Mouse (Mus musculus) embryonic facial prominence, embryonic 10.5 days (tissue): ENCODE measurements around the gene Trim9. TPM values are rescaled to one million over a fixed set of nuclear protein-coding genes. Genes with fewer than 3 reads are reported as not detected.

Experiments
- DNase-seq: peaks from one replicate; pipeline ENCODE4 v3.0.0-alpha.2; 2017; ENCODE audit warnings: low spot score
- H3K27ac ChIP-seq: fragments of 300-500 bp; sonication (generic); replicated peaks from 2 replicates; pipeline ENCODE4 v1.5.1; 2016; ENCODE audit warnings: mild to moderate bottlenecking
- H3K27me3 ChIP-seq: fragments of 300-500 bp; sonication (generic); replicated peaks from 2 replicates; pipeline ENCODE4 v1.6.1; 2016; ENCODE audit warnings: low read depth, mild to moderate bottlenecking; ENCODE audit not compliant: poor library complexity, severe bottlenecking
- H3K36me3 ChIP-seq: fragments of 300-500 bp; sonication (generic); replicated peaks from 2 replicates; pipeline ENCODE4 v1.6.1; 2016; ENCODE audit warnings: mild to moderate bottlenecking, moderate library complexity
- H3K4me1 ChIP-seq: fragments of 300-500 bp; sonication (generic); 2 replicates; pipeline ENCODE4 v1.6.1; 2016
- H3K4me3 ChIP-seq: fragments of 300-500 bp; sonication (generic); 2 replicates; pipeline ENCODE4 v1.5.1; 2016; ENCODE audit warnings: mild to moderate bottlenecking, moderate library complexity
- H3K9me3 ChIP-seq: fragments of 300-500 bp; sonication (generic); 2 replicates; pipeline ENCODE4 v1.6.1; 2016; ENCODE audit warnings: mild to moderate bottlenecking
- WGBS: fragments of 180-500 bp; shearing (Covaris S2); methylation state at CpG from one replicate; pipeline ENCODE4 v1.1.7; 2016; 5-methylcytosine and 5-hydroxymethylcytosine counted together
- polyA plus RNA-seq: library from polyadenylated mRNA; unstranded; fragments of >200 nt; fragmentation: Nextera tagmentation; extraction: Ambion mirVana; gene quantifications from 2 replicates; pipeline ENCODE4 v1.2.1, GENCODE M21; 2016

The Trim9 gene
- polyA plus RNA-seq, 1 experiment from 2014 or later, result 3.4 TPM

DNA sequence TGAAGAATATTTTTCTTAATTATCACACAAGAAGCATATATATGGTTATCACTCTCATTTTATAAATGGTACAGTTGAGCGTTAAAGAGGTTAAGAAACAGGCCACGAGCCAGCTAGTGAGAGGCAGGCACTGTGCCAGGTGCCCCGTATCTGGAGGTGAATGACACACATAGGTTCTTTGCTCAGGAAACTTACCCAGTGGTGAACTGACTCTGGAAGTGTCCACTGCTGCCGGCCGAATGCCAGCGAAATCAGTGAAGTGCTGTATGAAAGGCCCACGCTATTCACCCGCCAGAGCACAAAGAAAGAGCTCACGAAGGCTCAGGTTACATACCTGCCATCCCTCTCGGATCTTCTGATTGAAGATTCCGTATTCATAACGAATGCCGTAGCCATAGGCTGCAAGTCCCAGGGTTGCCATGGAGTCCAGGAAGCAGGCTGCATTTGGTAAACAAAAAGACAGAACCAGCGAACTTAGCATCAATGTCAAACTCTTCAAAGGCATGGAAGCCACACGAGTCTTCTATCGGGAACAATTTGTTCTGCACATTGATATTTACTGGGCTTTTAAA is 131.1 kb downstream of the Trim9 start:
- WGBS, result 69% methylated on average over 16 of the region's 16 CpGs
- Histone ChIP-seq H3K4me1 (0 out of 2 replicates have a peak, but pooled peaks cover 4% of the 10 kb centered on the region), H3K4me3 (no peak overlapping the region), H3K27me3 (no peaks in the 10 kb centered on the region), H3K9me3 (no peaks in the 10 kb centered on the region), H3K36me3 (no peaks in the 10 kb centered on the region), H3K27ac (no peak overlapping the region)
- DNase-seq, result no peak

DNA sequence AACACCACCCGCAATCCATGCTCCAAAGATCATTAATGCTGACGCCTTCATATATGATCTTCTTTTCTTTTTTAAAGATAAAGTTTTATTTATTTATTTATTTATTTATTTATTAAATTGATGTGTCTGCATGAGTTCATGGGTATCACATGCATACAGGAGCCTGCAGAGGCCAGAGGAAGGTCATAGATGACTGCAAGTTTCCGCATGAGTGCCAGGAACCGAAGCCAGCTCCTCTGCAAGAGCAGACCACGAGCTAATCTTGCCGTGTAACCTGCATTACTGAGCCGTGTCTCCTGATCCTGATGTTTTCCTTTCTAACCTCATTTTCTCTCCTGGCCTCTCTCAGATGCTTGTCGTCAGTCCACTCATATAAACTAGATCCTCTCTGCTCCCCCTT is 133.1 kb downstream of the Trim9 start:
- H3K9me3 ChIP-seq, result no peaks in the 10 kb centered on the region
- H3K4me1 ChIP-seq, result peaks cover 8% of the 10 kb centered on the region; the same call in 1 of the 2 replicates
- no peaks in the 10 kb centered on the region for H3K27me3 ChIP-seq
- H3K4me3 ChIP-seq, result no peak overlapping the region
- no peak overlapping the region for H3K27ac ChIP-seq
- 85% methylated on average over 8 of the region's 8 CpGs for WGBS
- H3K36me3 ChIP-seq, result no peaks in the 10 kb centered on the region
- DNase-seq, result no peak

DNA sequence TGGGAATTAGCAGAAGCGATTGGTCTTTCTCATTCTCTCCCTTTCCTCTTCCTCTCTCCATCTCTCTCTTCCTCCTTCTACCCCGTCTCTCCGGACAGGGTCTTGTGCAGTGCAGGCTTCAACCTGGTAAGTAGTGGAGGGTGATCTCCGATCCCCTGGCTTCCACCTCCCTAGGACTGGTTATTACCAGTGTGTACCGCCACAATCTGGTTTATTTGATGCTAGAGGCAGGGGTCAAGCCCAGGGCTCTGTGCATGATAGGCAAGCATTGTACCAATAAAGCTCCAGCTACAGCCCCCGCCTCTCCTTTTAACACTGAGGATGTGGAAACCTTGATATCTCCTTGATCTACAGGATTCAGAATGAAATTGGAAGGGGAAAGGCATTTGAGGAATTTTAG is 133.8 kb downstream of the Trim9 start:
- DNase-seq, result no peak
- no peak overlapping the region for H3K27ac ChIP-seq
- 80% methylated on average over 6 of the region's 6 CpGs for WGBS
- no peaks in the 10 kb centered on the region for H3K9me3 ChIP-seq
- no peaks in the 10 kb centered on the region for H3K36me3 ChIP-seq
- no peaks in the 10 kb centered on the region for H3K27me3 ChIP-seq
- H3K4me3 ChIP-seq, result no peak overlapping the region
- peaks cover 8% of the 10 kb centered on the region; the same call in 1 of the 2 replicates for H3K4me1 ChIP-seq

DNA sequence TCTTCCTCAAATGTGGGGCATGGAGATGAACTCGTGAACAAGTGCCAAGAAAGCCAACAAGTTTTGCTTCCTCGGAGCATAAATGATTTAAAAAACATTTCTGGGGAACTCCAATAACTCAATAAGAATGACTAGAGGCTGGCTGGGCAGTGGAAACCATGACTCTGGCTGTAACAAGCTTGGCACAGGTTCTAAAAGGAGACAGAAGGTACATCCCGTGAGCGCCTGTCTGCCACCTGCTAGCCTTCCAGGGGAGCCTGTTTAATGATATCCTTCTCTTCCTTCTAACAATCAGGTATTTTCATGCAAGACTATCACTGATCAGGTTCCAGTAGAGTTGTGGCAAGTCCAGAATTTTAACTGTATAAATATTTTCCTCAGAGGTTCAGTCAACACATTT is 134.9 kb downstream of the Trim9 start:
- no peaks in the 10 kb centered on the region for H3K27me3 ChIP-seq
- H3K9me3 ChIP-seq, result no peaks in the 10 kb centered on the region
- no peak overlapping the region for H3K4me3 ChIP-seq
- H3K27ac ChIP-seq, result no peak overlapping the region
- peaks cover 8% of the 10 kb centered on the region; the same call in 1 of the 2 replicates for H3K4me1 ChIP-seq
- 87% methylated on average over 4 of the region's 4 CpGs for WGBS
- no peak for DNase-seq
- H3K36me3 ChIP-seq, result no peaks in the 10 kb centered on the region

DNA sequence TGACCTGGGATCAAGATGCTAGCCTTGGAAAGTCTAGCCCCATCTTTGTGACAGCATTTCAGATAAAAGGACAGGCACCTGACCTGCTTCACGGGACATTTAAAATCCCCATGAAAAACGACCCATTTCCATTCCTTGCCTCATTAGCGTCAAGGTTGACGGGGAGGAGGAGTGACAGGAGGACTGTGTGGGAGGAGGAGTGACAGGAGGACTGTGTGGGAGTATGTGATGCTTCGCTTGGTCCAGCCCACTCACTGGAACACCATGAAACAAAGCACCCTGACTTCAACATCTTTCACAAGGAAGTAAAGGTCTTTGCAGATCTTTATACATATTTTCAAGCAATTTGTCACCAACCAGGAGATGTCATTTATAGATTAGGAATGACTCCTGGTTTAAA is 139.2 kb downstream of the Trim9 start:
- no peak for DNase-seq
- H3K4me1 ChIP-seq, result peaks cover 4% of the 10 kb centered on the region; the same call in 1 of the 2 replicates
- H3K9me3 ChIP-seq, result no peaks in the 10 kb centered on the region
- H3K4me3 ChIP-seq, result no peak overlapping the region
- H3K27me3 ChIP-seq, result no peaks in the 10 kb centered on the region
- no peak overlapping the region for H3K27ac ChIP-seq
- 71% methylated on average over 5 of the region's 5 CpGs for WGBS
- H3K36me3 ChIP-seq, result no peaks in the 10 kb centered on the region

DNA sequence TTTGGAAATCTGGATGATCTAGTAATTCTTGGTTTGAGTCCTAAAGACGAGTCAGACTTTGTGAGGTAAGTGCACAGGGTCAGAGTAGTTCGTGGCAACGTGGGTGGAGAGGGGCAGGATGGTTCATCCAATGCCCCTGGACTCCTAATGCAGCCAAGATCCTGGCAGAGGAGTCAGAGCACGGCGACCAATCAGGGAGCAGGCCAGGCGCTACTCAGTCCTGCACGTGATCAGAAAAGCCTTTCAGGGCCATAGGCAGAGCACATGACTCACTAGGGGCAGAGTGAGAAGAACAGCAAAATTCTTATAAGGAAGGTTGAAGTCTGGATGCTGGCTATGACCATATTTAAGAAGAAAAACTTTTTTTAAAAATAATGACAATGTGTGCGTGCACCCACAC is 143.0 kb downstream of the Trim9 start:
- 81% methylated on average over 8 of the region's 8 CpGs for WGBS
- no peak for DNase-seq
- H3K4me1 ChIP-seq, result peaks cover 4% of the 10 kb centered on the region; the same call in 1 of the 2 replicates
- no peaks in the 10 kb centered on the region for H3K36me3 ChIP-seq
- no peak overlapping the region for H3K4me3 ChIP-seq
- H3K9me3 ChIP-seq, result no peaks in the 10 kb centered on the region
- no peak overlapping the region for H3K27ac ChIP-seq
- no peaks in the 10 kb centered on the region for H3K27me3 ChIP-seq

DNA sequence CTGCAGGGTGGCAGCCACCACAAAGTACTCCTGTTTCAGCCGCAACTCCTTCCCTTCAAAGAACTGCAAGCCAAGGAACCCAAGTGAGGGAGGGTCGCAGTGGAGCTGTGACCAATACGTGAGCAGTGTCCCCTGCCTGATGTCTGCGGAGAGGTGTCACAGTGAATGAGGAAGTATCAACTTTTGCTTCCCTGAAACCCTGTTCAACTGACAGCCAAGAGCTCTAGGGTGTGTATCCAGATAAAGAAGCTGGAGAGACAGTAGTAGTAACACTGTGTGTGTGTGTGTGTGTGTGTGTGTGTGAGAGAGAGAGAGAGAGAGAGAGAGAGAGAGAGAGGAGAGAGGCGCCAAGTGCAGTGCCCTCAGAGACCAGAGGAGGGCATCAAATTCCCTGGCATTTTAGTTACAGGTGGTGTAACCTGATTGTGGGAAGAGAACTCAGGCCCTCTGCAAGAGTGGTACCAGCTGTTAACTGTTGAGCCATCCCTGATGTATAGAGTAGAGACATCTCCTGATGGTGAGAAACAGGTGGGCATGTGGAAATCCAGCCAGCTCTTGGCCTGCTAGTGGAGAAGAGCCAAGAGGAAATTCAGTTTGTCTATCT is 145.4 kb downstream of the Trim9 start:
- Histone ChIP-seq H3K27me3 (no peaks in the 10 kb centered on the region), H3K36me3 (no peaks in the 10 kb centered on the region), H3K9me3 (no peaks in the 10 kb centered on the region), H3K27ac (no peak overlapping the region), H3K4me3 (no peak overlapping the region), H3K4me1 (peaks cover 4% of the 10 kb centered on the region; the same call in 1 of the 2 replicates)
- no peak for DNase-seq
- 74% methylated on average over 5 of the region's 5 CpGs for WGBS

DNA sequence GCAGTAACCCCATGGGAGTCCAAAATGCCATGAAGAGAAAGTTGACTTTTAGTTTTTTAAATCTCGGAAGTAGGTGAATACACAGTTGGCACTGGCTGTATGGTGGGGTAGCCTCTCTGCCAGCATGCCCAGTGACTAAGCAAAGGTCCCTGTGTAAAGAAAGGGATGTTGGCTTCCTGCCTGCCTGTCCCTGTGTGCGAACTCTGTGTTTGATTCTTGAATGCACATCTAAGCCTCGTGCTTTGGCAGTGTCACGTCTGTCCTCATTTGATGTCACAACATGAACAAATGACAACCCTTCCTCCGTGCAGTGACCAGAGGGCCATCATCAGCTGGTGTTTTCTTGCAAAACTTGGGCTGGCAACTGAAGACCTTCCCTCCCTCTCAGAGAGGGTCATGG is 151.1 kb downstream of the Trim9 start:
- no peaks in the 10 kb centered on the region for H3K36me3 ChIP-seq
- no peaks in the 10 kb centered on the region for H3K9me3 ChIP-seq
- no peak for DNase-seq
- no peaks in the 10 kb centered on the region for H3K27me3 ChIP-seq
- no peak overlapping the region for H3K27ac ChIP-seq
- whole genome bisulfite sequencing, result 92% methylated on average over 5 of the region's 5 CpGs
- no peak overlapping the region for H3K4me3 ChIP-seq
- H3K4me1 ChIP-seq, result peaks cover 11% of the 10 kb centered on the region

DNA sequence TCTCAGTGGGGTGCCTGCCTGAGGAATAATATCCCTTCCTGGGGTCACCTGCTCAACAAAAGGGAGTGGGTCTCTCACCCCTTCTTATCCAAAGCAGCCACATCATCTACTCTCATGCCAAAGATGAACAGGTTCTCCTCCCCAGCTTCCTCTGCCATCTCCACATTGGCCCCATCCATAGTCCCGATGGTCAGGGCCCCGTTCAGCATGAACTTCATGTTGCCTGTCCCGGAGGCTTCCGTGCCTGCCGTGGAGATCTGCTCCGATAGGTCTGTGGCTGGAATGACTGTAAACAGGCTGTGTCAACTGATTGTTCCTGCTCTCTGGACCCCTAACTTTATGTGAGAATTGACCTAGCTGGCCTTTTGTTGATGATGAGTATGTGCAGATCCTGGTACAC is 152.0 kb downstream of the Trim9 start:
- no peaks in the 10 kb centered on the region for H3K9me3 ChIP-seq
- H3K4me1 ChIP-seq, result peaks cover 8% of the 10 kb centered on the region
- H3K27me3 ChIP-seq, result no peaks in the 10 kb centered on the region
- WGBS, result 94% methylated on average over 6 of the region's 6 CpGs
- no peak for DNase-seq
- H3K4me3 ChIP-seq, result no peak overlapping the region
- no peaks in the 10 kb centered on the region for H3K36me3 ChIP-seq
- no peak overlapping the region for H3K27ac ChIP-seq

Other genes starting within 250 kb of the Trim9 start
- 11.7 and 12.1 TPM in 2 replicates for gene Nin, start 233.9 kb downstream of the Trim9 start, polyA plus RNA-seq
- not detected in 2 replicates for gene Abhd12b, start 193.5 kb downstream of the Trim9 start, polyA plus RNA-seq
- 8.4 and 8.6 TPM in 2 replicates for gene Pygl, start 116.1 kb downstream of the Trim9 start, polyA plus RNA-seq
- gene Tmx1, start 105.5 kb upstream of the Trim9 start, polyA plus RNA-seq, result 111 and 118 TPM in 2 replicates